Mouse (Mus musculus): ENCODE results near the gene Rnf111.
"Not testable (repeated sequence)": the region's sequence is repeated elsewhere in the genome, so short reads cannot be mapped to it uniquely, and the experiment has no call there.

Rnf111 gene

GRCm38 (mm10) chr9:70496990-70497389 is 6.5 kb downstream of the Rnf111 start:
- DNase-seq (ENCODE audit: low spot score in 2 of 2): no peak

GRCm38 (mm10) chr9:70493038-70493437 is 10.5 kb downstream of the Rnf111 start:
- DNase-seq (ENCODE audit: low spot score in 2 of 2): no peak

GRCm38 (mm10) chr9:70491176-70491575 is 12.3 kb downstream of the Rnf111 start:
- no peak for DNase-seq (ENCODE audit: low spot score in 2 of 2)

DNA sequence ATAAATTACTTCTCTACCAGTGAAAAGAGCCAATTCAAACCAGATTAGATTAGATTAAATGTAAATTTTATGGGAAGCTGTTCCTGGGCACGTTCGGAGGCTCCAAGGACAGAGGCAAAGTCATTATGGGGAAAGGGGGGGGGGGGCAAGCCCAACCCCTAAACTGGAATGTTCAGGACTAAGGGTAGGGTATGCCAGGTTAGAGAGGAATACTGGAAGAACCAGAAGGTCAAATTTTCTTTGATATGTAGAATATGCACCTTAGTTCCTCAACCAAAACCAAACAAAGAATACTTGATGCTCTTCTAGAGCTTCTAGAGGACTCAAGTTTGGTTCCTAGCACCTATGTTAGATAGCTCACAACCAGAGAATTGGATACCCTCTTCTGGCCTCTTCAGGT is 16.1 kb downstream of the Rnf111 start:
- DNase-seq (ENCODE audit: low spot score in 2 of 2): no peak

DNA sequence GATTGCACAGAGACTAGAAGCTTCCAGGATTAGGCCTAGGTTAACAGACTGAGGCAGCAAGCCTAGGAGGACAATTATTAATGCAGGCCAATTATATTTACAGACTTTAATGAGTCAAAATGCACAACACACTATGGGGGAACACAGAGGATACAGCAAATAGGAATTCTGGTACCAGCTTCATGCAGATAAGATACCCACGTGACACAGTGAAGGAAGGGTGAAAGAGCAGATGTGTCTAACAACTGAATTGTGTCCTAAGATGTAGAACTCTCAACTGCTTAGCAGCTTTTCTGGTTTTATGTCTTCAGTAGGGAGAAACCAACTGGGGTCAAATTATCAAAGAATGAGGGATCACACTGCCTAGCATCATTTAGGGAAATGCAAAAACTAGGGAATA is 17.7 kb downstream of the Rnf111 start:
- DNase-seq (ENCODE audit: low spot score in 2 of 2): no peak

DNA sequence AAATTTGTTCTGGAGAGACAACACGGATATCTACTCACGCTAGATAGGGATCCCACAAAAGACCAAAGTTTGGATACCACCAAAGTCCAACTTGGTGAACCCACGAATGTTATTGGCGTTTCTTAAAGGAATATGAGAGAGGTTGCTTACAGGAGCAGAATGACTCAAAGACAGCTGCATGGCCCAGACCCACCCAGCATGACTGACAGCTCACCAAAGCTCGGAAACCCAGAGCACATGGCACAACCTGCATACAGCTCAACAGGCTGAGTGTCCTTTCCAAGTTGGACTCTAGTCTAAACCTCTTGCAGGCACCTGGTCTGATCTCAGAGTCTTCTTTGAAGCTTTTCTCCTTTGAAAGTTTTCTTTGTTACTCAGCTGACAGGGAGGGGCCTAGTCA is 20.0 kb downstream of the Rnf111 start:
- no peak for DNase-seq (ENCODE audit: low spot score in 2 of 2)

DNA sequence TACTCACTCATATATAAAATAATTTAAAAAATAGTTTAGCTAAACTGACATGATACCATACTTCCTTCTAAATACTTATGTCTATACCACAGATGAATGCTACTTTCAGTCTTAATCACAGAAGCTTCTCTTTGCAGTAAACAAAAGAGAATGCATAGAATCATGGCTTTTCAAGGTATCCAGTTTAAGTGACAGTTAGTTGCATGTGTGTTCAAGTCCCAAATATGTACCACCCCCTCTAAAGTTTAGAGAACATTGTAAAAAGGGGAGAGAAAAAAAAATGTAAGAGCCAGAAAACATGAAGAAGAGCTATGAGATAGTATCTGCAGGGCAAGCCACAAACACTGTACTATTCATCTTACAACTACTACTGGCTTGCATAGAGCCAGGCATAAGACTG is 21.7 kb downstream of the Rnf111 start:
- DNase-seq (ENCODE audit: low spot score in 2 of 2): no peak

GRCm38 (mm10) chr9:70477229-70477628 is 26.3 kb downstream of the Rnf111 start:
- no peak for DNase-seq (ENCODE audit: low spot score in 2 of 2)

DNA sequence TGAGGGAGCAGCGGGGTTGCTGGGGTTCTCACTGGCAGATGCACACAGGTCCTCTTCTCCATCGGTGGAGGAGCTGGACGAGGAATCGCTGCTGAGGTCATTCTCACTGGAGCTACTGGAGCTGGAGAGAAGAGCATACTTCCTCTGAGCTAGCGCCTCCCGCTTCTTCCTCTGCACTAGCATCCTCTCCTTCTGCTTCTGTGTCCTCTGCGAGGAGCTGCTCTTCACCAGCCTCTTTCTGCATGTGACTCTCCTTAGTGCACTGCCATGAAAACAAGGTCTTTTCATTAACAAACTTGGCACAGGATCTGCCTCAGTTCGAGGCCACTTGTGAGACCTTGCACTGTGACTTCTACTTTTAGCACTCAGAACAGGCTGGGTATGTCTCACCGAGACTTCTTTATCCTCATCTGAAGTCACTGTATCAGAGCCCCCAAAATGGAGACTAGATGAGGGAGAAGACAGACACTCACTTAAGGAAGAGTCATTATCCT is 27.7 kb downstream of the Rnf111 start:
- peak in 1 of 2 experiments; percentile 11 for DNase-seq (ENCODE audit: low spot score in 2 of 2)

GRCm38 (mm10) chr9:70473400-70473799 is 30.1 kb downstream of the Rnf111 start:
- no peak for DNase-seq (ENCODE audit: low spot score in 2 of 2)

DNA sequence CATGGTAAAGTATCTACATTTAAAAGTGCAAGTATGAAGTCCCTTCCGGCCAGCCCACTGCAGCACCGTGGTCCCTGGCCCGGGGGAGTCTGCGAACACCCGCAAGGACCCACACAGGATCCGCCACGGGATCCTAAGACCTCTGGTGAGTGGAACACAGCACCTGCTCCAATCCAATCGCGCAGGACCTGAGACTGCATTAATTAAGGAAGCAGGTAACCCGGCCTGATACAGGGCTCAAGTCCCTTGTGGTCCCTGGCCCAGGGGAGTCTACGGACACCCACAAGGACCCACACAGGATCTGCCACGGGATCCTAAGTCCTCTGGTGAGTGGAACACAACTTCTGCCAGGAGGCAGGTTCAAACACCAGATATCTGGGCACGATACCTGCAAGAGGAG is 40.4 kb downstream of the Rnf111 start:
- DNase-seq (ENCODE audit: low spot score in 2 of 2): not testable (repeated sequence)

DNA sequence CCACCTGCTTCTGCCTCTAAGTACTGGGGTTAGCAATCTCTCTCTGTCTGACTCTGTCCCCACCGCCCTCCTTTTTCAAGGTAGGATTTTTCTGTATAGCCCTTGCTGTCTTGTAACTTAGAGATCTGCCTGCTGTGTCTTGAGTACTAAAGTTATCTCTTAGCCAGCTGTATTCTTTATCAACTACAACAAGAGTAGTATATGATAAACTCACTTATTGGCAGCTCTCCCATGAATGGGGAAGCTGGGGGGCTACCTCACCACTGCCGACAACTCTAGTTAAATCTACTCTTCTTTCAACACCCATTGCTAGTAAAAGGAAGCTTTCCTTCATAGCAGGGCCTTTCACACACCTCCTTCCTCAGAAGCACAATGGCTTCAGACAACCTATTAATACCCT is 51.2 kb downstream of the Rnf111 start:
- no peak for DNase-seq (ENCODE audit: low spot score in 2 of 2)

GRCm38 (mm10) chr9:70449072-70449471 is 54.5 kb downstream of the Rnf111 start:
- no peak for DNase-seq (ENCODE audit: low spot score in 2 of 2)

DNA sequence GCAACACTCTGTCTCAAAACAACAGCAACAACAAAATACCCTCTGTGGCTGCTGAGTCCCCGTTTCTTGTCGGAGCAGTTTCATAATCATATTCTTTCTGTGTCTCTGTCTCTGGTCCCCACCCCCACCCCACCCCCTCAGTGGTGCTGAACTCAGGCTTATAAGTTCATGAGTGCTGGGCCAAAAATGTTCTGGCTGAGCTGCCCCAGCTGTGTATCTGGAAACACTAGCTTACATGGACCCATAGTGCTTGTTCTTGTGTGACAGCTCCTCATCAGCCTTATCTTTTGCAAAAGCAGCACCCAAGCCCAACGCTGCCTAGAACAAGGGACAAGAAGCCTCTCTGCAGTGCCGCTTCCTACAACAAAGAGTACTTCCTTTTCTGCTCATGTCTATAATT is 63.6 kb downstream of the Rnf111 start:
- no peak for DNase-seq (ENCODE audit: low spot score in 2 of 2)

DNA sequence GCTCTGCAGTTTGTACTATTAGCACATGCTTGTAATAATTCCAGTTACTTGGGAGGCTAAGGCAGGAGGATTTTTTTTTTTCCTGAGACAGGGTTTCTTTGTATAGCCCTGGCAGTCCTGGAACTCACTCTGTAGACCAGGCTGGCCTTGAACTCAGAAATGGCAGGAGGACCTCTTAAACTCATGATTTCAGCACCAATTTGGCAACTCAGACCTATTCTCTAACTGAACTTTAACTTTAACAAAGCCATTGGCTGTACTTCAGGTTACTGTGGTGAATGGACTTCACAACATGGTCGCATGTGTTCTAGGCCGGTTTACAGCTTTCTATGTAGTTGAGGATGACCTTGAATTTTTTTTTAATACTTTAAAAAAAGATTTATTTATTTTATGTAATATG is 80.9 kb downstream of the Rnf111 start:
- no peak for DNase-seq (ENCODE audit: low spot score in 2 of 2)

DNA sequence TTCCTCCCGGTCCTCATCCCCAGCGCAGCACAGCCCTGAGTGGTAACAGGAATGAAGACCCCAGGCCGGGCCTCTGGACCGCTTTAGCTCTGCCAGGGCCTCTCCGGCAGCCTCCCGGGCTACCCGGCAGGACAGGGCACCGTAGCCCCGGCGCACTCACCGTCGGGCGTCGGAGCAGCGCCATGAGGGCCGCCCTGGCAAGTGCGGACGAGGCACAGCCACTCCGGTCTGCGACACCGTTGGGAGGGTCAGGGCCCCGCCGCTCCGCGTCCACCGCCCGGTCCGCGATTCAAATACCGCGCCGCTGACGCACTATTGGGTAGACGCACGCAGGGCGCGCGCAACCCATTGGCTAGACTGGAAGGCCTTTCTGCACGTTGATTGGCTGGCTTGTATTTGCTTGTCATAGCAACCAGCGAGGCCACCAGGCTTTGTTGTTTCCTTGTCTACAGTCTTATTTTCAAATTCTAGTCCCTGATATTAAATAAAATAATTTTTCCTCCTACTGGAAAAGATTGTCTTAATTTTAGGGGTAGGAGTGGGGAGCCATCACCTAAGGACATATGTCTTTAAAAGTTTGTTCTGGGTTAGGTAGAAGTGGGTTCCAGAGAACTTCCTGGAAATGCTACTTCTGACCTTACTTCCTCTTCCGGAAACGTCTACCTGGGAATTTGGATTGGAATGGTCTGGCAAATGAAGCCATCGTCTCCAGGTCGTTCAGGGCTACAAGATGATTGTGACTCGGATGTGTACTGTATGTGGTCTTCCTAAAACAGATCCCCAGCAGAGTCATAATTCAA is 82.1 kb downstream of the Rnf111 start, which contains the start of gene Ccnb2:
Gene Ccnb2 (minus strand): TSS at position 291 of the 800 bp plus-strand sequence.
- peak; percentile 72 to 86 for DNase-seq (ENCODE audit: low spot score in 2 of 2)

DNA sequence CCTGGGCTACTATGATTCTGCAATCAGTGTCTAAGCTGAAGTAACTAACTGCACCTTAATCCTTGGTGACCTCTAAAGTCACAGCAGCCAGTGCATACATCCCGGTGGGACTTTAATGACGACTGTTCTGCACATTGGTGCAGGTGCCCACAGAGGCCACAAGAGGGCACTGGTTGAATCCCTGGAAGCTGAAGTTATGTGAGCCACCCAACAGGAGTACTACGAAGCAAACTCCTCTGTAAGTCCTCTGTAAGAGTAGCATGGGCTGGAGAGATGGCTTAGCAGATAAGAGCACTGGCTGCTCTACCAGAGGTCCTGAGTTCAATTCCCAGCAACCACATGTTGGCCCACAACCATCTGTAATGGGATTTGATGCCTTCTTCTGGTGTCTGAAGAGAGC is 87.1 kb downstream of the Rnf111 start:
- no peak for DNase-seq (ENCODE audit: low spot score in 2 of 2)

DNA sequence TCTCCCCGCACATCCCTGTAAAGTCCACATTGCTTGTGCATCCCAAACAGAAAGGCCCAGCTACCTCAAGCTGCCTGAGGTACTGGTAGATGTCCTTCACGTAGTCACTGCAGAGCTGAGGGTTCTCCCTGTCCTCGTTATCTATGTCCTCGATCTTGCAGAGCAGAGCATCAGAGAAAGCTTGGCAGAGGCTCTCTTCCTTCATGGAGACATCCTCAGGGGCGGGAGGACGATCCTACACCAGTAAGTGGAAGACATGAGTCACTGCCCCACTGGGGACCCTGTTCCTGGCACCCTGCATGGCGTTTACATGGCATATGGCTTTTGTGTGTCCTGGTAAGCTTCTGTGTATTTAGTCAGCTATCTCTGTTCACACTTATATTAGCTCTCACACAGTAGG is 90.5 kb downstream of the Rnf111 start:
- no peak for DNase-seq (ENCODE audit: low spot score in 2 of 2)

- no peak for DNase-seq (ENCODE audit: low spot score in 2 of 2)
Measured at GRCm38 (mm10) chr9:70410668-70411067, 92.9 kb downstream of the Rnf111 start.

- DNase-seq (ENCODE audit: low spot score in 2 of 2): no peak
Measured at GRCm38 (mm10) chr9:70409743-70410142, 93.8 kb downstream of the Rnf111 start.

- DNase-seq (ENCODE audit: low spot score in 2 of 2): no peak
Measured at GRCm38 (mm10) chr9:70408791-70409190, 94.7 kb downstream of the Rnf111 start.

DNA sequence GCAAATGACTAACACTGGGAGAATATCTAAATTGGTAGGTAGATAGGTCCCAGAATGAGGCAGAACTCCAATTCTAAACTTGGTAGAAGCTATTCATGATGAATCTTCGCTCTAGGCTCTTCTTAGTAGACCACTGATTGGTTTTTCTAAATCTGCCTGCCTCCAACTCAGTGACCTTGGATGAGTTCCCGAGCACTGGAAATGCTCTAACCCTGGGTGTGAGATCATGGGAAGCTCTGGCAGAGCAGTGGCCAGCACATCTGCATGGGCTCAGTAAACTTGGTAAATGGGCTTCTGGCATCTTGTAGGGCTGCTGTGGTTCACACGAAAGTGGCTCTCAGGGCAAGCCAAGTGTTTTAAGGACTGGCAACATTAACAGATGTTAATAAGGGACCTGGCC is 96.9 kb downstream of the Rnf111 start:
- DNase-seq (ENCODE audit: low spot score in 2 of 2): no peak

- DNase-seq (ENCODE audit: low spot score in 2 of 2): peak in 1 of 2 experiments; percentile 40
Measured at GRCm38 (mm10) chr9:70401937-70402539, 101.5 kb downstream of the Rnf111 start.

Measured in frontal cortex, postnatal 36 days (tissue).